Mouse (Mus musculus) embryonic fibroblast, embryonic 13.5 days (primary cell): ENCODE data around the gene Arg1.

ENCODE experiments used
- CTCF ChIP-seq: IDR thresholded peaks from 2 replicates; pipeline ENCODE4 v1.5.1; 2011; ENCODE audit warnings: mild to moderate bottlenecking, control low read depth, low read length, moderate library complexity, borderline replicate concordance; ENCODE audit not compliant: insufficient read depth
- POLR2A ChIP-seq: IDR thresholded peaks from 2 replicates; pipeline ENCODE4 v1.6.1; 2011; ENCODE audit warnings: low read depth, mild to moderate bottlenecking, control low read depth, low read length, moderate library complexity

DNA sequence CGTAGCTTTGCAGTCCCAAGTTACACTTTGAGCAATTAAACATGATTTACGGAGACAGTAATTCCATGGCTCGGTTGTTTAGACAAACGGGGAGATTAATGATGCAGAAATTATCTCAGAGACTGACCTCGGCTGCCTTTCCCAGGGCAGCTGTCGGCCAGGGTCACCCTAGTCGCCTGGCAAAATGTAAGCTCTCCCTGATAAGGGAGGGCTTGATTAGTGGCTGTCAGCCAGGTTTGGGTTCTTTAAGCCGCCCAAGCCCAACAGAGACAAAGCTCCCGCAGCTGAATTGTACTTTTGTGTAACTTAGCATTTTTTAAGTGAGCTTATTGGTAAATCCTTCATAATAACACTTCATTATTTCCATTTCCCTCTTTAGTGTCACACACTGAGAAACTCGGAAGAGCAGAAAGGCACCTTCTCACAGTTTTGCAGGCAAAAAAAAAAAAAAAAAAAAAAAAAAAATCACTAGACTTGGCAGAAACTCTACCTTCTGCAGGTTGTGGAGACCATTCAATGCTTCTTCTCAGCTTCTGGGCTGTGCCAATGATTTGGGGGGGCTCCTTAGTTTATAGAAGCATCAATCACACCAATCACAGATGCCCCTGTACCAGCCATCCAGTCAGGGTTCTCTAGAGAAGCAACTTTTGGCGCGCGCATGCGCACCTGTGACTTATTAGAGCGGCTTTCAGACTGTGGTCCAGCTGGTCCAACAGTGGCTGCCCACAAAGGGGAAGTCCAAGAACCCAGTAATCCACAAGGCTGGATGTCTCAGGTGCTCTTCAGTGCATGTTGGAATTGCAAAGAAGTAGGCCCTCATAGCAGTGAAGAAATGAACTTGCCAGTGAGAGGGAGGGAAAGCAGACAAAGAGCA, 32.0 kb upstream of the Arg1 start:
- TF ChIP-seq POLR2A (no peak), CTCF (no peak)
